Mouse (Mus musculus) heart, postnatal 36 days (tissue): ENCODE data around the gene Olfr694. TPM values are rescaled to one million over a fixed set of nuclear protein-coding genes. Genes with fewer than 3 reads are reported as not detected.
"Not testable (repeated sequence)": the region's sequence is repeated elsewhere in the genome, so short reads cannot be mapped to it uniquely, and the experiment has no call there.

Experiments used
- DNase-seq, 2 experiments: peaks; one replicate each; pipeline ENCODE4 v3.0.0; 2021 to 2022
- intact Hi-C: fragments of 180-260 bp; cut with DNase I; formaldehyde crosslinking; loops from one replicate; pipeline ENCODE4 v1.15.1; 2025
- total RNA-seq, 2 experiments: library from RNA; stranded (reverse); gene quantifications; 2 replicates each; pipeline ENCODE4 v1.2.3; 2021

Gene Olfr694
- total RNA-seq = not detected

- no peak for DNase-seq
- intact Hi-C loops = no loop called here
Measured at GRCm38 (mm10) chr7:106691714-106692113, at the start of gene Olfr694. TSS of gene Olfr694 (minus strand) at chr7:106691814.

- intact Hi-C loops = no loop called here
Measured at GRCm38 (mm10) chr7:106737028-106737427, 45.4 kb upstream of the Olfr694 start.

GRCm38 (mm10) chr7:106733717-106734116, 42.1 kb upstream of the Olfr694 start:
- intact Hi-C loops = no loop called here

More at GRCm38 (mm10) chr7:106737028-106737427, 45.4 kb upstream of the Olfr694 start:
- no peak for DNase-seq

GRCm38 (mm10) chr7:106725654-106726053, 34.0 kb upstream of the Olfr694 start:
- intact Hi-C loops = not testable (repeated sequence)

More at GRCm38 (mm10) chr7:106733717-106734116, 42.1 kb upstream of the Olfr694 start:
- DNase-seq = no peak

GRCm38 (mm10) chr7:106716296-106716695, 24.7 kb upstream of the Olfr694 start, which contains the start of gene Olfr695:
TSS of gene Olfr695 (minus strand) at chr7:106716396.
- no peak for DNase-seq
- intact Hi-C loops = no loop called here

More at GRCm38 (mm10) chr7:106725654-106726053, 34.0 kb upstream of the Olfr694 start:
- not testable (repeated sequence) for DNase-seq

- DNase-seq = no peak
- intact Hi-C loops = no loop called here
Measured at GRCm38 (mm10) chr7:106711463-106711862, 19.8 kb upstream of the Olfr694 start.

GRCm38 (mm10) chr7:106707705-106708104, 16.1 kb upstream of the Olfr694 start:
- intact Hi-C loops, DNase-seq: not testable (repeated sequence)

GRCm38 (mm10) chr7:106696891-106697290, 5.3 kb upstream of the Olfr694 start:
- intact Hi-C loops = no loop called here
- no peak for DNase-seq

GRCm38 (mm10) chr7:106692976-106693375, 1.4 kb upstream of the Olfr694 start:
- no peak for DNase-seq
- intact Hi-C loops = no loop called here

GRCm38 (mm10) chr7:106685382-106685781, 6.2 kb downstream of the Olfr694 start:
- no peak for DNase-seq
- intact Hi-C loops = no loop called here

GRCm38 (mm10) chr7:106680484-106680883, 11.1 kb downstream of the Olfr694 start, which contains the start of gene Olfr693:
TSS of gene Olfr693 (minus strand) at chr7:106680584.
- no peak for DNase-seq
- intact Hi-C loops = no loop called here

GRCm38 (mm10) chr7:106652344-106652652, 39.3 kb downstream of the Olfr694 start:
- intact Hi-C loops = no loop called here

GRCm38 (mm10) chr7:106651555-106652343, 39.9 kb downstream of the Olfr694 start:
- DNase-seq = no peak
- intact Hi-C loops = no loop called here

More at GRCm38 (mm10) chr7:106652344-106652652, 39.3 kb downstream of the Olfr694 start:
- no peak for DNase-seq

GRCm38 (mm10) chr7:106649774-106650173, 41.8 kb downstream of the Olfr694 start:
- no peak for DNase-seq
- intact Hi-C loops = no loop called here

- intact Hi-C loops = no loop called here
- DNase-seq = no peak
Measured at GRCm38 (mm10) chr7:106645261-106645660, 46.4 kb downstream of the Olfr694 start.

GRCm38 (mm10) chr7:106644222-106644870, 47.3 kb downstream of the Olfr694 start:
- intact Hi-C loops = no loop called here
- DNase-seq = no peak

- intact Hi-C loops = no loop called here
- no peak for DNase-seq
Measured at GRCm38 (mm10) chr7:106640839-106641238, 50.8 kb downstream of the Olfr694 start.

- intact Hi-C loops = no loop called here
- DNase-seq = no peak
Measured at GRCm38 (mm10) chr7:106635560-106635959, 56.1 kb downstream of the Olfr694 start.
